Mouse (Mus musculus) liver, embryonic 11.5 days (tissue): ENCODE measurements around the gene Zbtb48. TPM values are rescaled to one million over a fixed set of nuclear protein-coding genes. Genes with fewer than 3 reads are reported as not detected.
A peak's percentile ranks its signal among the peaks of the same experiment; 100 is the strongest.

Experiments used
- ATAC-seq: fragments of 200-750 bp; cut with Nextera tagmentation; replicated peaks from 2 replicates; pipeline ENCODE4 v1.8.0; 2017; ENCODE audit warnings: moderate number of reproducible peaks, mild to moderate bottlenecking, moderate TSS enrichment, moderate library complexity; ENCODE audit not compliant: low FRiP score
- DNase-seq: peaks from one replicate; pipeline ENCODE4 v3.0.0-alpha.2; 2017; ENCODE audit warnings: low spot score
- H3K27ac ChIP-seq: fragments of 300-500 bp; sonication (generic); 2 replicates; pipeline ENCODE4 v1.5.1; 2014; ENCODE audit warnings: mild to moderate bottlenecking, low read depth, low read length, control low read depth
- H3K27me3 ChIP-seq: fragments of 300-500 bp; sonication (generic); replicated peaks from 2 replicates; pipeline ENCODE4 v1.6.1; 2014; ENCODE audit warnings: low read length, mixed read lengths; ENCODE audit not compliant: control insufficient read depth, insufficient read depth
- H3K36me3 ChIP-seq: fragments of 300-500 bp; sonication (generic); 2 replicates; pipeline ENCODE4 v1.6.1; 2014; ENCODE audit warnings: mild to moderate bottlenecking, low read length, moderate library complexity, mixed read lengths; ENCODE audit not compliant: control insufficient read depth, insufficient read depth
- H3K4me1 ChIP-seq: fragments of 300-500 bp; sonication (generic); replicated peaks from 2 replicates; pipeline ENCODE4 v1.6.1; 2014; ENCODE audit warnings: low read length, mixed read lengths; ENCODE audit not compliant: control insufficient read depth, insufficient read depth
- H3K4me2 ChIP-seq: fragments of 300-500 bp; sonication (generic); 2 replicates; pipeline ENCODE4 v1.6.1; 2014; ENCODE audit warnings: mild to moderate bottlenecking, control low read depth, moderate library complexity
- H3K4me3 ChIP-seq: fragments of 300-500 bp; sonication (generic); 2 replicates; pipeline ENCODE4 v1.5.1; 2014; ENCODE audit warnings: low read depth, low read length, control low read depth
- H3K9ac ChIP-seq: fragments of 300-500 bp; sonication (generic); 2 replicates; pipeline ENCODE4 v1.6.1; 2014; ENCODE audit warnings: low read depth, low read length, control low read depth
- H3K9me3 ChIP-seq: fragments of 300-500 bp; sonication (generic); 2 replicates; pipeline ENCODE4 v1.6.1; 2016; ENCODE audit warnings: low read length, inconsistent platforms, mixed read lengths; ENCODE audit not compliant: control insufficient read depth
- WGBS: fragments of 180-500 bp; shearing (Covaris S2); extraction: QIAGEN DNeasy Blood & Tissue Kit; methylation state at CpG from one replicate; pipeline ENCODE4 v1.1.7; 2014; 5-methylcytosine and 5-hydroxymethylcytosine counted together
- polyA plus RNA-seq: library from polyadenylated mRNA; unstranded; fragments of >200 nt; fragmentation: Nextera tagmentation; extraction: Ambion mirVana; gene quantifications from 2 replicates; pipeline ENCODE4 v1.2.1, GENCODE M21; 2014

The Zbtb48 gene
- polyA plus RNA-seq, 1 experiment from 2014 or later: 17.8 TPM

- ATAC-seq: no peak
- 86% methylated on average over 6 of the region's 6 CpGs for WGBS
- Histone ChIP-seq H3K9ac (no peak overlapping the region), H3K9me3 (no peaks in the 10 kb centered on the region), H3K36me3 (peaks cover 15% of the 10 kb centered on the region), H3K4me3 (no peak overlapping the region), H3K4me1 (peaks cover 26% of the 10 kb centered on the region), H3K27ac (no peak overlapping the region), H3K4me2 (no peak overlapping the region; the same call in 1 of the 2 replicates), H3K27me3 (no peaks in the 10 kb centered on the region)
- no peak for DNase-seq
These were observed 34.4 kb downstream of the Zbtb48 start for GRCm38 (mm10) chr4:151993035-151993434.

DNA sequence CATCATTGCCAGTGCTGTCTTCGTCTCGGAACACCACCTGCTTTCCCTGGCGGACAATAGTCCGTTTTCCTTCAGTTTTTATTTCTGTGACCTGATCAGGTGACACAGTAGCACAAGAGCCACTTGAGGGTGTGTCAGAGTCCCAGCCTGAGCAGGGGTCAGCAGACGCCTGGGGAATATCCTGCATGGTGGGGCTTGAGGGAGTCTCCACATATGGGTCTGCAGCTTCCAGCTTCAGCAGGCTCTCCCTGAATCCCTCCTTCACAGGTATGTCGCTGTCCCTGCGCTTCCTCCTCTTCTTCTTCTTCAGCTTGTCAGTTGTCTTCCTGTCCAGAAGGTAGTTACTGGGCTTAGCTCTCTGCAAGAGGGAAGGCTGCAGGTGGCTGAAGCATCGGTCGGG lies 35.4 kb downstream of the Zbtb48 start:
- H3K9ac ChIP-seq: no peak overlapping the region
- H3K4me2 ChIP-seq: no peak overlapping the region
- no peak overlapping the region for H3K4me3 ChIP-seq
- H3K27ac ChIP-seq: no peak overlapping the region
- H3K36me3 ChIP-seq: peaks cover 15% of the 10 kb centered on the region
- ATAC-seq: no peak
- H3K9me3 ChIP-seq: no peaks in the 10 kb centered on the region
- 91% methylated on average over 9 of the region's 9 CpGs for WGBS
- DNase-seq: no peak
- H3K4me1 ChIP-seq: peaks cover 22% of the 10 kb centered on the region
- no peaks in the 10 kb centered on the region for H3K27me3 ChIP-seq

- Histone ChIP-seq H3K4me1 (peaks cover 20% of the 10 kb centered on the region), H3K27me3 (no peaks in the 10 kb centered on the region), H3K4me3 (peak overlapping the region; percentile 71), H3K9ac (peak overlapping the region; percentile 86; the same call in 1 of the 2 replicates), H3K36me3 (peaks cover 18% of the 10 kb centered on the region), H3K9me3 (no peaks in the 10 kb centered on the region), H3K4me2 (peak overlapping the region; percentile 82), H3K27ac (peak overlapping the region; percentile 73; the same call in 1 of the 2 replicates)
- 35% methylated on average over 6 of the region's 6 CpGs for WGBS
- ATAC-seq (peak; percentile 18; the same call in 1 of the 2 replicates), DNase-seq (no peak)
These were observed 38.4 kb downstream of the Zbtb48 start for GRCm38 (mm10) chr4:151989110-151989488.

DNA sequence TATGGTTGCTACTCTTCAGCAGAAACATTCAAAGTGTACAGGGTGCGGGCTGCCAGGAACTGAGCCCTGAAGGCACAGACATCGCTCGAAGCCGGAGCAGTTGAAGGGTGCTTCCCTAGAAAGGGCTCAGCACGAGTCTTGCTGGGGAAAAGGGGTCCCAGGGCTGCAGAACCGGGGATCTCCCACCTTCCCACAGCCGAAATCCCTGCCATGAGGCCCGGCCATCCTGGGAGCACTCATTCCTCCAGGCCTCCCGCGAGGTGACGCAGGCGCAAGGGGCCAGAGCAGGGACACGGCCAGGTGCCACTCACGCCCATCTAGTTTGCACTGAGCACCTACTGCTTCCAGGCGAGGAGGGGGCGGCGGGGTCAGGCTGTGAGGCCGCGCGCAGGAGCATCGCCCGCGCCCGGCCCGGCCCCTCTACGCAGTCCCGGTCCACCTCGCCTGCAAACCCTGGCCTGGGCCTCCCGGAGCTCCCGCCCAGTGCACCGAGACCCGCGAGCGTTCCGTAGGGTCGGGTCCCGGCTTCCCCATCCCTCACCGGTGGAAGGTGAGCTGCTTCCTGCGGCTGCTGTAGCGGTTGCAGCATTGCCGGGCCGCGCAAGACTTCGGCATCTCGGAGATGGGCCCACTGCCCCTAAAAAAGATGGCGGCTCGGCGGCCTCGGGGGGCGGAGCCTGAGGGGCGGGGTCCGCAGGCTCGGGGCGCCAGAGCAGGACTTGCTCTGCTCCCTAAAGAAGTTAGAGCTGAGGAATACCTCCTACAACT lies 38.9 kb downstream of the Zbtb48 start, which contains the start of gene Thap3:
Gene Thap3, minus strand, starts transcription at position 656 of the 768 bp plus-strand sequence.
- peak within 1 kb of the TSS; percentile 71 for H3K4me3 ChIP-seq
- H3K4me2 ChIP-seq: peak within 1 kb of the TSS; percentile 82
- H3K9ac ChIP-seq: peak within 1 kb of the TSS; percentile 86
- H3K27ac ChIP-seq: peak within 1 kb of the TSS; percentile 73
- no peaks in the 10 kb centered on the region for H3K27me3 ChIP-seq
- peaks cover 18% of the 10 kb centered on the region for H3K36me3 ChIP-seq
- WGBS: 1% methylated on average over 53 of the region's 54 CpGs
- peak; percentile 83 for DNase-seq
- peaks cover 18% of the 10 kb centered on the region for H3K4me1 ChIP-seq
- peak; percentile 76 for ATAC-seq
- H3K9me3 ChIP-seq: no peaks in the 10 kb centered on the region

- H3K9ac ChIP-seq: peak overlapping the region; percentile 86
- no peak overlapping the region for H3K27ac ChIP-seq
- H3K27me3 ChIP-seq: no peaks in the 10 kb centered on the region
- H3K4me2 ChIP-seq: peak overlapping the region; percentile 82
- 25% methylated on average over 10 of the region's 10 CpGs for WGBS
- no peak for DNase-seq
- peaks cover 18% of the 10 kb centered on the region for H3K36me3 ChIP-seq
- peak overlapping the region; percentile 71 for H3K4me3 ChIP-seq
- H3K9me3 ChIP-seq: no peaks in the 10 kb centered on the region
- peaks cover 24% of the 10 kb centered on the region for H3K4me1 ChIP-seq
- ATAC-seq: no peak
These were observed 39.5 kb downstream of the Zbtb48 start for GRCm38 (mm10) chr4:151988014-151988341.

- WGBS: 69% methylated on average over 8 of the region's 8 CpGs
- Histone ChIP-seq H3K4me3 (no peak overlapping the region), H3K27me3 (no peaks in the 10 kb centered on the region), H3K36me3 (peaks cover 14% of the 10 kb centered on the region), H3K4me1 (peaks cover 24% of the 10 kb centered on the region), H3K9me3 (no peaks in the 10 kb centered on the region), H3K27ac (no peak overlapping the region), H3K9ac (no peak overlapping the region), H3K4me2 (0 out of 2 replicates have a peak overlapping the region, but pooled peaks have one; percentile 13)
- DNase-seq (no peak), ATAC-seq (no peak)
These were observed 40.8 kb downstream of the Zbtb48 start for GRCm38 (mm10) chr4:151986650-151987049.

- WGBS: 41% methylated on average over 10 of the region's 10 CpGs
- Histone ChIP-seq H3K4me1 (peaks cover 24% of the 10 kb centered on the region), H3K9ac (no peak overlapping the region), H3K9me3 (no peaks in the 10 kb centered on the region), H3K4me3 (no peak overlapping the region), H3K27ac (no peak overlapping the region), H3K36me3 (peaks cover 8% of the 10 kb centered on the region), H3K4me2 (no peak overlapping the region), H3K27me3 (no peaks in the 10 kb centered on the region)
- ATAC-seq (no peak), DNase-seq (no peak)
These were observed 41.6 kb downstream of the Zbtb48 start for GRCm38 (mm10) chr4:151985886-151986285.

GRCm38 (mm10) chr4:151983560-151983959 lies 43.9 kb downstream of the Zbtb48 start:
- no peaks in the 10 kb centered on the region for H3K27me3 ChIP-seq
- no peak overlapping the region for H3K27ac ChIP-seq
- no peak overlapping the region for H3K4me3 ChIP-seq
- H3K9ac ChIP-seq: no peak overlapping the region
- peaks cover 20% of the 10 kb centered on the region for H3K4me1 ChIP-seq
- ATAC-seq (peak; percentile 11; the same call in 1 of the 2 replicates), DNase-seq (no peak)
- H3K36me3 ChIP-seq: peaks cover 15% of the 10 kb centered on the region
- no peaks in the 10 kb centered on the region for H3K9me3 ChIP-seq
- peak overlapping the region; percentile 29 for H3K4me2 ChIP-seq
- WGBS: 40% methylated on average over 9 of the region's 9 CpGs

- H3K4me3 ChIP-seq: no peak overlapping the region
- H3K27ac ChIP-seq: no peak overlapping the region
- H3K27me3 ChIP-seq: no peaks in the 10 kb centered on the region
- H3K4me2 ChIP-seq: peak overlapping the region; percentile 29
- peak overlapping the region; percentile 37; the same call in 1 of the 2 replicates for H3K9ac ChIP-seq
- H3K36me3 ChIP-seq: peaks cover 18% of the 10 kb centered on the region
- peaks cover 18% of the 10 kb centered on the region for H3K4me1 ChIP-seq
- DNase-seq: no peak
- ATAC-seq: no peak
- WGBS: 51% methylated on average over 17 of the region's 17 CpGs
- H3K9me3 ChIP-seq: no peaks in the 10 kb centered on the region
These were observed 44.4 kb downstream of the Zbtb48 start for GRCm38 (mm10) chr4:151983043-151983442.
